Mouse (Mus musculus): Measurements from ENCODE around the gene Ppard. TPM values are rescaled to one million over a fixed set of nuclear protein-coding genes. Genes with fewer than 3 reads are reported as not detected.
A peak's percentile ranks its signal among the peaks of the same experiment; 100 is the strongest.

Ppard gene
- total and polyA plus RNA-seq, 2 experiments from 2014 or later = 1.5 to 7.7 TPM

- Histone ChIP-seq H3K27ac (ENCODE audit: low read depth, low read length) (peak overlapping the region; percentile 88; the same call in 1 of the 2 replicates), H3K9ac (replicated peaks; ENCODE audit: low read length, poor library complexity, severe bottlenecking) (no peak overlapping the region)
Measured at GRCm38 (mm10) chr17:28326951-28327350, 94.5 kb downstream of the Ppard start.

GRCm38 (mm10) chr17:28327673-28328325 is 95.3 kb downstream of the Ppard start:
- no peak for TF ChIP-seq CTCF (IDR thresholded peaks at IDR 0.05)
- 8% methylated on average over 22 of the region's 22 CpGs for WGBS
- H3K27ac ChIP-seq (ENCODE audit: low read depth, low read length) = peak overlapping the region; percentile 88

More at GRCm38 (mm10) chr17:28326951-28327350, 94.5 kb downstream of the Ppard start:
- Histone ChIP-seq H3K4me1 (ENCODE audit: insufficient read depth, low read length) (peaks cover 4% of the 10 kb centered on the region; the same call in 1 of the 2 replicates), H3K36me3 (ENCODE audit: insufficient read depth, low read length) (peaks cover 15% of the 10 kb centered on the region), H3K27me3 (ENCODE audit: insufficient read depth, low read length) (no peaks in the 10 kb centered on the region), H3K4me2 (ENCODE audit: low read depth, low read length, poor library complexity, severe bottlenecking) (no peak overlapping the region), H3K9me3 (ENCODE audit: low read length) (no peaks in the 10 kb centered on the region), H3K4me3 (ENCODE audit: low read depth, low read length) (no peak overlapping the region)
- DNase-seq (ENCODE audit: low spot score) (no peak), ATAC-seq (ENCODE audit: low FRiP score) (no peak)
- no peak for TF ChIP-seq CTCF (IDR thresholded peaks at IDR 0.05)
- WGBS = 90% methylated on average over 3 of the region's 3 CpGs

GRCm38 (mm10) chr17:28328366-28328928 is 95.9 kb downstream of the Ppard start, which contains the start of gene Rpl10a:
Gene Rpl10a, plus strand, starts transcription at chr17:28328471.
- peak; percentile 98 for DNase-seq (ENCODE audit: low spot score)
- under 1% methylated on average over 53 of the region's 67 CpGs for WGBS
- H3K36me3 ChIP-seq (ENCODE audit: insufficient read depth, low read length) = peaks cover 18% of the 10 kb centered on the region; the same call in 1 of the 2 replicates
- no peaks in the 10 kb centered on the region for H3K27me3 ChIP-seq (ENCODE audit: insufficient read depth, low read length)
- H3K9me3 ChIP-seq (ENCODE audit: low read length) = no peaks in the 10 kb centered on the region
- H3K4me3 ChIP-seq (ENCODE audit: low read depth, low read length) = peak within 1 kb of the TSS; percentile 59
- ATAC-seq (ENCODE audit: low FRiP score) = peak; percentile 89
- H3K4me2 ChIP-seq (ENCODE audit: low read depth, low read length, poor library complexity, severe bottlenecking) = peak within 1 kb of the TSS; percentile 93
- peak within 1 kb of the TSS; percentile 88 for H3K27ac ChIP-seq (ENCODE audit: low read depth, low read length)
- H3K9ac ChIP-seq (replicated peaks; ENCODE audit: low read length, poor library complexity, severe bottlenecking) = peak within 1 kb of the TSS; percentile 89
- peaks cover 7% of the 10 kb centered on the region; the same call in 1 of the 2 replicates for H3K4me1 ChIP-seq (ENCODE audit: insufficient read depth, low read length)
- peak; percentile 91 for TF ChIP-seq CTCF (IDR thresholded peaks at IDR 0.05)

More at GRCm38 (mm10) chr17:28327673-28328325, 95.3 kb downstream of the Ppard start:
- peak overlapping the region; percentile 59 for H3K4me3 ChIP-seq (ENCODE audit: low read depth, low read length)
- peaks cover 18% of the 10 kb centered on the region; the same call in 1 of the 2 replicates for H3K36me3 ChIP-seq (ENCODE audit: insufficient read depth, low read length)
- no peaks in the 10 kb centered on the region for H3K27me3 ChIP-seq (ENCODE audit: insufficient read depth, low read length)
- DNase-seq (ENCODE audit: low spot score) = no peak
- H3K4me2 ChIP-seq (ENCODE audit: low read depth, low read length, poor library complexity, severe bottlenecking) = peak overlapping the region; percentile 93
- H3K4me1 ChIP-seq (ENCODE audit: insufficient read depth, low read length) = peaks cover 4% of the 10 kb centered on the region; the same call in 1 of the 2 replicates
- no peaks in the 10 kb centered on the region for H3K9me3 ChIP-seq (ENCODE audit: low read length)
- peak; percentile 42; the same call in 1 of the 2 replicates for ATAC-seq (ENCODE audit: low FRiP score)
- H3K9ac ChIP-seq (replicated peaks; ENCODE audit: low read length, poor library complexity, severe bottlenecking) = peak overlapping the region; percentile 89

GRCm38 (mm10) chr17:28328946-28329345 is 96.4 kb downstream of the Ppard start:
- Histone ChIP-seq H3K36me3 (ENCODE audit: insufficient read depth, low read length) (peaks cover 18% of the 10 kb centered on the region; the same call in 1 of the 2 replicates), H3K4me3 (ENCODE audit: low read depth, low read length) (peak overlapping the region; percentile 59), H3K4me1 (ENCODE audit: insufficient read depth, low read length) (peaks cover 8% of the 10 kb centered on the region; the same call in 1 of the 2 replicates), H3K9me3 (ENCODE audit: low read length) (no peaks in the 10 kb centered on the region), H3K27ac (ENCODE audit: low read depth, low read length) (peak overlapping the region; percentile 88), H3K4me2 (ENCODE audit: low read depth, low read length, poor library complexity, severe bottlenecking) (peak overlapping the region; percentile 93), H3K9ac (replicated peaks; ENCODE audit: low read length, poor library complexity, severe bottlenecking) (peak overlapping the region; percentile 89), H3K27me3 (ENCODE audit: insufficient read depth, low read length) (no peaks in the 10 kb centered on the region)
- WGBS = under 1% methylated on average over 25 of the region's 25 CpGs
- TF ChIP-seq CTCF (IDR thresholded peaks at IDR 0.05) = no peak
- ATAC-seq (ENCODE audit: low FRiP score) (no peak; the same call in 1 of the 2 replicates), DNase-seq (ENCODE audit: low spot score) (no peak)

GRCm38 (mm10) chr17:28329503-28330231 is 97.2 kb downstream of the Ppard start:
- DNase-seq (ENCODE audit: low spot score) = no peak
- H3K27ac ChIP-seq (ENCODE audit: low read depth, low read length) = peak overlapping the region; percentile 88; the same call in 1 of the 2 replicates
- TF ChIP-seq CTCF (IDR thresholded peaks at IDR 0.05) = no peak
- no peaks in the 10 kb centered on the region for H3K27me3 ChIP-seq (ENCODE audit: insufficient read depth, low read length)
- ATAC-seq (ENCODE audit: low FRiP score) = no peak
- H3K4me1 ChIP-seq (ENCODE audit: insufficient read depth, low read length) = peaks cover 8% of the 10 kb centered on the region; the same call in 1 of the 2 replicates
- no peaks in the 10 kb centered on the region for H3K9me3 ChIP-seq (ENCODE audit: low read length)
- H3K36me3 ChIP-seq (ENCODE audit: insufficient read depth, low read length) = peaks cover 18% of the 10 kb centered on the region; the same call in 1 of the 2 replicates
- peak overlapping the region; percentile 93 for H3K4me2 ChIP-seq (ENCODE audit: low read depth, low read length, poor library complexity, severe bottlenecking)
- WGBS = 6% methylated on average over 4 of the region's 4 CpGs
- H3K4me3 ChIP-seq (ENCODE audit: low read depth, low read length) = peak overlapping the region; percentile 59
- peak overlapping the region; percentile 89 for H3K9ac ChIP-seq (replicated peaks; ENCODE audit: low read length, poor library complexity, severe bottlenecking)

Data from midbrain, postnatal 0 days (tissue).